Mouse (Mus musculus) hindbrain, embryonic 12.5 days (tissue): ENCODE results near the gene Nfkb1. TPM values are rescaled to one million over a fixed set of nuclear protein-coding genes. Genes with fewer than 3 reads are reported as not detected.

Source experiments
- ATAC-seq: fragments of 200-750 bp; cut with Nextera tagmentation; 2 replicates; pipeline ENCODE4 v1.8.0; 2017; ENCODE audit warnings: moderate TSS enrichment; ENCODE audit not compliant: low FRiP score
- H3K27ac ChIP-seq: fragments of 300-500 bp; sonication (generic); 2 replicates; pipeline ENCODE4 v1.5.1; 2016; ENCODE audit warnings: mild to moderate bottlenecking
- H3K27me3 ChIP-seq: fragments of 300-500 bp; sonication (generic); 2 replicates; pipeline ENCODE4 v1.6.1; 2016; ENCODE audit warnings: mild to moderate bottlenecking
- H3K36me3 ChIP-seq: fragments of 300-500 bp; sonication (generic); 2 replicates; pipeline ENCODE4 v1.6.1; 2016; ENCODE audit warnings: mild to moderate bottlenecking
- H3K4me1 ChIP-seq: fragments of 300-500 bp; sonication (generic); 2 replicates; pipeline ENCODE4 v1.6.1; 2016
- H3K4me2 ChIP-seq: fragments of 300-500 bp; sonication (generic); replicated peaks from 2 replicates; pipeline ENCODE4 v1.6.1; 2016; ENCODE audit warnings: mild to moderate bottlenecking
- H3K4me3 ChIP-seq: fragments of 300-500 bp; sonication (generic); 2 replicates; pipeline ENCODE4 v1.5.1; 2016; ENCODE audit warnings: mild to moderate bottlenecking
- H3K9ac ChIP-seq: fragments of 300-500 bp; sonication (generic); 2 replicates; pipeline ENCODE4 v1.6.1; 2016; ENCODE audit warnings: mild to moderate bottlenecking, moderate library complexity
- H3K9me3 ChIP-seq: fragments of 300-500 bp; sonication (generic); replicated peaks from 2 replicates; pipeline ENCODE4 v1.6.1; 2016; ENCODE audit warnings: mild to moderate bottlenecking
- WGBS: fragments of 180-500 bp; shearing (Covaris S2); methylation state at CpG from one replicate; pipeline ENCODE4 v1.1.7; 2016; 5-methylcytosine and 5-hydroxymethylcytosine counted together
- polyA plus RNA-seq: library from polyadenylated mRNA; unstranded; fragments of >200 nt; fragmentation: Nextera tagmentation; extraction: Ambion mirVana; gene quantifications from 2 replicates; pipeline ENCODE4 v1.2.1, GENCODE M21; 2016

Nfkb1 gene
- polyA plus RNA-seq, 1 experiment from 2014 or later: 11.1 TPM

GRCm38 (mm10) chr3:135607021-135607420 is 84.3 kb downstream of the Nfkb1 start:
- no peak overlapping the region for H3K9ac ChIP-seq
- peaks cover 32% of the 10 kb centered on the region for H3K36me3 ChIP-seq
- no peaks in the 10 kb centered on the region for H3K27me3 ChIP-seq
- no peak overlapping the region for H3K27ac ChIP-seq
- H3K4me3 ChIP-seq: no peak overlapping the region
- H3K9me3 ChIP-seq: no peaks in the 10 kb centered on the region
- 93% methylated on average over 9 of the region's 9 CpGs for WGBS
- ATAC-seq: no peak
- H3K4me1 ChIP-seq: no peaks in the 10 kb centered on the region; the same call in 1 of the 2 replicates
- no peak overlapping the region for H3K4me2 ChIP-seq

GRCm38 (mm10) chr3:135606592-135606991 is 84.8 kb downstream of the Nfkb1 start:
- Histone ChIP-seq H3K9me3 (no peaks in the 10 kb centered on the region), H3K9ac (no peak overlapping the region), H3K27ac (no peak overlapping the region), H3K27me3 (no peaks in the 10 kb centered on the region), H3K4me2 (no peak overlapping the region), H3K36me3 (peaks cover 33% of the 10 kb centered on the region), H3K4me3 (no peak overlapping the region), H3K4me1 (no peaks in the 10 kb centered on the region; the same call in 1 of the 2 replicates)
- no peak for ATAC-seq
- 82% methylated on average over 8 of the region's 8 CpGs for WGBS

- ATAC-seq: no peak
- H3K9ac ChIP-seq: no peak overlapping the region
- no peak overlapping the region for H3K4me2 ChIP-seq
- WGBS: 82% methylated on average over 4 of the region's 4 CpGs
- H3K9me3 ChIP-seq: no peaks in the 10 kb centered on the region
- H3K4me1 ChIP-seq: no peaks in the 10 kb centered on the region; the same call in 1 of the 2 replicates
- H3K27ac ChIP-seq: no peak overlapping the region
- peaks cover 41% of the 10 kb centered on the region for H3K36me3 ChIP-seq
- H3K4me3 ChIP-seq: no peak overlapping the region
- H3K27me3 ChIP-seq: no peaks in the 10 kb centered on the region
Observed at GRCm38 (mm10) chr3:135605474-135605873, 85.9 kb downstream of the Nfkb1 start.

DNA sequence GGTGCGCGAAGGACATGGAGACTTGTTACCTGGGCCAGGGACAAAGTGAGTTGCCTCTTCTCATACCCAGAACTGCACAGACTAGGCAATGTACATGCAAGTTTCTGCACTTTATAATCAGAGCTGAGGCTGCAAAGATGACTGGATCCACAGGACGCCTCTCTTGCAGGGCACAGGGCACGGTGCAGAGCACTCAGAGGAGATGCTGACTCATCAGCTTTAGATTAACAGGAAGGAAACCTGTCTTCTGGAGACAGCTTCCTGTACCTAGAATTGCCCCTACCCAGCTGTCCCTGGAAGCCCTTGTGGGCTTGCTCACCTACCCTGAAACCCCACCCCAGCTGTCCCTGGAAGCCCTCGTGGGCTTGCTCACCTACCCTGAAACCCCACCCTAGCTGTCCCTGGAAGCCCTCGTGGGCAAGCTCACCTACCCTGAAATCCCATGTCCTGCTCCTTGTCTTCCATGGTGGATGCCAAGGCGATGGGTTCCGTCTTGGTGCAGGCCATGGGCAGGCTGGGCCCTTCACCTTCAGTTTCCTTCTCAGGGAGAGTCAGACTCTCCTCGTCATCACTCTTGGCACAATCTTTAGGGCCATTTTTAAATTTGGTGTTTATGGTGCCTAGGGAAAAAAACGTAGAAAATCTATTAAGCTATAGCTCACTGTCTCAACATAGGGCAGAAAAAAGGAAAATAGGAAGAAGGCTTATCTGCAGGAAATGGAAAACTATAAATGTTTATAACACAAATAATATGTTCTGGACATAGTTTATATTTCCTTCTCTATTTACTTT is 86.5 kb downstream of the Nfkb1 start:
- no peak for ATAC-seq
- Histone ChIP-seq H3K36me3 (peaks cover 46% of the 10 kb centered on the region), H3K4me2 (no peak overlapping the region)

DNA sequence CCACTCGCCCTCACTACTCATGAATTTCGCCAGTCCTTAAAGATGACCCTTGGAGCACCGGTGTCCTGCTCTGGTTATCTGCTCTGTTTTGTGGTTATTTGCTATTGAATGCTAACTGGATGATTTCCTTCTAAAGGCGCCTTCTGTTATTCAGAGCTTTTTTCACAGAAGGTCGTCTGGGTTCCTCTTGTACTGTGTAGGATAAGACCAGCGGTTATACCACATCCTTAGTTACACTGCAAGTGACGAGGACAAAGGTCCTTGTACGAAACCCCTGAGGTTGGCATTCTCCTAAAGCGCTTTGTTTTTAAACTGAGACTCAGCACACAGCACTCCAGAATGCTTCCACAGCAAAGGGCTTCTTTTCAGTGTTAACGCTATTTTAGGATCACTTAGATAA is 88.6 kb downstream of the Nfkb1 start:
- Histone ChIP-seq H3K4me3 (no peak overlapping the region), H3K27me3 (no peaks in the 10 kb centered on the region), H3K27ac (no peak overlapping the region), H3K9me3 (no peaks in the 10 kb centered on the region), H3K4me2 (no peak overlapping the region), H3K36me3 (peaks cover 42% of the 10 kb centered on the region), H3K4me1 (no peaks in the 10 kb centered on the region), H3K9ac (no peak overlapping the region)
- ATAC-seq: no peak
- 79% methylated on average over 10 of the region's 10 CpGs for WGBS

More for the DNA sequence above, 86.5 kb downstream of the Nfkb1 start:
- Histone ChIP-seq H3K27me3 (no peaks in the 10 kb centered on the region), H3K9me3 (no peaks in the 10 kb centered on the region), H3K4me3 (no peak overlapping the region), H3K4me1 (no peaks in the 10 kb centered on the region), H3K27ac (no peak overlapping the region), H3K9ac (no peak overlapping the region)
- WGBS: 89% methylated on average over 10 of the region's 10 CpGs

- no peak for ATAC-seq
- H3K4me3 ChIP-seq: no peak overlapping the region
- peaks cover 47% of the 10 kb centered on the region for H3K36me3 ChIP-seq
- H3K9me3 ChIP-seq: no peaks in the 10 kb centered on the region
- 89% methylated on average over 3 of the region's 3 CpGs for WGBS
- H3K4me2 ChIP-seq: no peak overlapping the region
- no peaks in the 10 kb centered on the region for H3K4me1 ChIP-seq
- H3K27ac ChIP-seq: no peak overlapping the region
- H3K27me3 ChIP-seq: no peaks in the 10 kb centered on the region
- H3K9ac ChIP-seq: no peak overlapping the region
Observed at GRCm38 (mm10) chr3:135598355-135598754, 93.0 kb downstream of the Nfkb1 start.

DNA sequence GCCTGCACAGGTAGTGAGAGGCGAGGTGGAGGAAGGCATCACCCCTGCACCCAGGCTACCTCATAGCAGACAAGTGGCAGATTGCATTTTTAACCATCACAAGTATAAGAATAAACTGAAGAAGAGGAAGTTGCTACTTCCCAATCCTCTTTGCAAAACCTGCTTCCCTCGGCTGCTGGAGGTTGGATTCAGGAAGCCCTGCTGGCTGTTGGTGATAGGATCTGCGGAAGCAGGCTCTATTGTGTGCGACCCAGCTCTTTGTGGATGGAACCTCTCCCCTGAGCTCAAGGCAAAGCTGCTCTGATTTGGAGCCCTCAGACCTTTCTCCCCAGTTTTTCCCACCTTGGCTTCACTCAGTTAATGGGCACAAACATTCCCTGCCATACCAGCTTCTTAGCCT is 94.3 kb downstream of the Nfkb1 start:
- Histone ChIP-seq H3K4me3 (no peak overlapping the region), H3K4me2 (no peak overlapping the region), H3K9me3 (no peaks in the 10 kb centered on the region), H3K27ac (0 out of 2 replicates have a peak overlapping the region, but pooled peaks have one; percentile 12), H3K27me3 (no peaks in the 10 kb centered on the region), H3K4me1 (no peaks in the 10 kb centered on the region), H3K36me3 (peaks cover 50% of the 10 kb centered on the region), H3K9ac (no peak overlapping the region; the same call in 1 of the 2 replicates)
- WGBS: 67% methylated on average over 4 of the region's 4 CpGs
- ATAC-seq: no peak

- no peaks in the 10 kb centered on the region for H3K9me3 ChIP-seq
- peaks cover 54% of the 10 kb centered on the region for H3K36me3 ChIP-seq
- H3K4me2 ChIP-seq: no peak overlapping the region
- H3K27ac ChIP-seq: no peak overlapping the region
- H3K4me1 ChIP-seq: 0 out of 2 replicates have a peak, but pooled peaks cover 2% of the 10 kb centered on the region
- no peak overlapping the region for H3K4me3 ChIP-seq
- no peak overlapping the region for H3K9ac ChIP-seq
- no peaks in the 10 kb centered on the region for H3K27me3 ChIP-seq
- no peak for ATAC-seq
- 80% methylated on average over 21 of the region's 21 CpGs for WGBS
Observed at GRCm38 (mm10) chr3:135594238-135594917, 97.0 kb downstream of the Nfkb1 start.

DNA sequence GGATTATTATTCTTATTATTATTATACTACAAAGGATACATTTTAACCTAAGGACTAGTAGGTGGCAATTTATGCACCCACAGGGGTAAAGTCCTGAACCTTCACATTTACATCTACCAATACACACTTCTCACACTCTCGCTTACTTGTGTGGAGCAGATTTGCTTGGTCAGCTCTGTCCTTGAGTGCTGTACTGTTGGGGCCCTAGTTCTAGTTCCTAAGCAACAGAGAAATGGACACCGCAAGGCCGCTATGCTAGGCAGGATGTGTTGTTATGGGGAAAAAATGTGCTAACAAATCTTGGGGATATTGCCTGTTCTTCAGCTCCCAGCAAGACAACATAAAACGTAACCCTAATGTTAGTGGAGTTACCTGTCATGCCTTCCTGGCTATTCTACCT is 99.3 kb downstream of the Nfkb1 start:
- H3K9me3 ChIP-seq: no peaks in the 10 kb centered on the region
- H3K4me2 ChIP-seq: no peak overlapping the region
- H3K9ac ChIP-seq: no peak overlapping the region
- WGBS: 88% methylated on average over 4 of the region's 4 CpGs
- peaks cover 65% of the 10 kb centered on the region for H3K36me3 ChIP-seq
- H3K4me3 ChIP-seq: no peak overlapping the region
- ATAC-seq: no peak
- 0 out of 2 replicates have a peak, but pooled peaks cover 2% of the 10 kb centered on the region for H3K4me1 ChIP-seq
- no peak overlapping the region for H3K27ac ChIP-seq
- no peaks in the 10 kb centered on the region for H3K27me3 ChIP-seq

GRCm38 (mm10) chr3:135591376-135591775 is 100.0 kb downstream of the Nfkb1 start:
- WGBS: 81% methylated on average over 5 of the region's 5 CpGs
- Histone ChIP-seq H3K4me1 (0 out of 2 replicates have a peak, but pooled peaks cover 2% of the 10 kb centered on the region), H3K4me2 (no peak overlapping the region), H3K9me3 (no peaks in the 10 kb centered on the region), H3K4me3 (no peak overlapping the region), H3K36me3 (peaks cover 62% of the 10 kb centered on the region), H3K9ac (no peak overlapping the region), H3K27ac (no peak overlapping the region), H3K27me3 (no peaks in the 10 kb centered on the region)
- no peak for ATAC-seq

DNA sequence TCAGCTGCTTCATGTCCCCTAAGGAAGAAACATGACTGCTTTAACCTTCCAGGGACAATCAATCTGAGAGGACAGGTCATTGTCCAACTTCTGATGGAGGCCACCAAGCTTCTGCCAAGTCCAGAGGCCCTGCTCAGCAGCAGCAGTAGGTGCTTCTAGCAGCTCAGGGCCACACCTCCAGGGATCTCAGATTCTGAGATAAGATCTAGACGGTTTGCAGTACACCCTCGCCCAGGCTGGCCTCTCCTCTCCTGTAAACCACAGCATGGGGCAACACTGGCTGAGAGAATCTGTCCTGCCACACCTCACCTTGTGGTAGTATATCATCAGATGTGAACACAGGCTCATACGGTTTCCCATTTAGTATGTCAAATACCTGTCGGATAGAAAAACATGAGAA is 100.9 kb downstream of the Nfkb1 start:
- 80% methylated on average over 4 of the region's 4 CpGs for WGBS
- Histone ChIP-seq H3K27ac (no peak overlapping the region), H3K27me3 (no peaks in the 10 kb centered on the region), H3K9me3 (no peaks in the 10 kb centered on the region), H3K4me1 (peaks cover 2% of the 10 kb centered on the region; the same call in 1 of the 2 replicates), H3K4me3 (no peak overlapping the region), H3K9ac (no peak overlapping the region), H3K4me2 (no peak overlapping the region), H3K36me3 (peaks cover 66% of the 10 kb centered on the region)
- ATAC-seq: no peak

DNA sequence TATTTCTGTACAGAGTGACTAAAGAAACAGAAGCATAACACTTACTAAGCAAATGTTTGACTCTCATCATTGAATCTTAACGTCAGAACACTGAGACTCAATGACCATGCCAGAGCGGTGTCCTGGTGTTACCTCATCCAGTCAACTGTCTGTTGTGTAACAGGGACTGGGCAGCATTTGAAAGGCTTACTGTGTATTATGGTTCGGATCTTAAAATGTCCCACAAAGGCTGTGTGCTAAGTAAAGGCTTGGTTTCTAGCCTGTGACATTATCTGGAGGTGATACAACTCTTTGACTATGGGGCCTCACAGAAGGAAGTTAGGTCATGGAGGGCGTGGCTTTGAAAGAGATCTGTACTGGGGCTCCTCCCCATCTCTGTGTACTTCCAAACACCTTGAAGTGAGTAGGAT is 104.9 kb downstream of the Nfkb1 start:
- ATAC-seq: no peak
- H3K4me2 ChIP-seq: no peak overlapping the region
- WGBS: 90% methylated on average over 4 of the region's 4 CpGs
- no peaks in the 10 kb centered on the region for H3K27me3 ChIP-seq
- no peak overlapping the region for H3K27ac ChIP-seq
- no peaks in the 10 kb centered on the region for H3K9me3 ChIP-seq
- peaks cover 9% of the 10 kb centered on the region for H3K4me1 ChIP-seq
- H3K4me3 ChIP-seq: no peak overlapping the region
- H3K9ac ChIP-seq: no peak overlapping the region
- peaks cover 50% of the 10 kb centered on the region for H3K36me3 ChIP-seq
